Mouse (Mus musculus) heart, embryonic 15.5 days (tissue): ENCODE results near the gene Pfn1. TPM values are rescaled to one million over a fixed set of nuclear protein-coding genes. Genes with fewer than 3 reads are reported as not detected.
A peak's percentile ranks its signal among the peaks of the same experiment; 100 is the strongest.

Experiments
- ATAC-seq: fragments of 200-750 bp; cut with Nextera tagmentation; replicated peaks from 2 replicates; pipeline ENCODE4 v1.8.0; 2017; ENCODE audit warnings: low read depth, moderate TSS enrichment; ENCODE audit not compliant: insufficient number of reproducible peaks, insufficient read depth, low FRiP score
- H3K27ac ChIP-seq: fragments of 300-500 bp; sonication (generic); 2 replicates; pipeline ENCODE4 v1.5.1; 2015; ENCODE audit warnings: mild to moderate bottlenecking, inconsistent platforms
- H3K27me3 ChIP-seq: fragments of 300-500 bp; sonication (generic); 2 replicates; pipeline ENCODE4 v1.6.1; 2015; ENCODE audit warnings: inconsistent platforms
- H3K36me3 ChIP-seq: fragments of 300-500 bp; sonication (generic); 2 replicates; pipeline ENCODE4 v1.6.1; 2015; ENCODE audit warnings: mild to moderate bottlenecking, inconsistent platforms
- H3K4me1 ChIP-seq: fragments of 300-500 bp; sonication (generic); replicated peaks from 2 replicates; pipeline ENCODE4 v1.6.1; 2015; ENCODE audit warnings: inconsistent platforms
- H3K4me2 ChIP-seq: fragments of 300-500 bp; sonication (generic); 2 replicates; pipeline ENCODE4 v1.6.1; 2015; ENCODE audit warnings: inconsistent platforms, mild to moderate bottlenecking, moderate library complexity
- H3K4me3 ChIP-seq: fragments of 300-500 bp; sonication (generic); 2 replicates; pipeline ENCODE4 v1.5.1; 2015; ENCODE audit warnings: mild to moderate bottlenecking, inconsistent platforms
- H3K9ac ChIP-seq: fragments of 300-500 bp; sonication (generic); 2 replicates; pipeline ENCODE4 v1.6.1; 2015; ENCODE audit warnings: mild to moderate bottlenecking, inconsistent platforms
- H3K9me3 ChIP-seq: fragments of 300-500 bp; sonication (generic); replicated peaks from 2 replicates; pipeline ENCODE4 v1.6.1; 2016; ENCODE audit warnings: inconsistent platforms
- WGBS: fragments of 180-500 bp; shearing (Covaris S2); methylation state at CpG from one replicate; pipeline ENCODE4 v1.1.7; 2015; ENCODE audit warnings: mixed read lengths; 5-methylcytosine and 5-hydroxymethylcytosine counted together
- polyA plus RNA-seq: library from polyadenylated mRNA; unstranded; fragments of >200 nt; fragmentation: Nextera tagmentation; extraction: Ambion mirVana; gene quantifications from 2 replicates; pipeline ENCODE4 v1.2.1, GENCODE M21; 2015

Pfn1 gene
- polyA plus RNA-seq, 1 experiment from 2014 or later: 1,318 TPM

GRCm38 (mm10) chr11:70652884-70653344 is 1.5 kb downstream of the Pfn1 start:
- Histone ChIP-seq H3K9ac (peak overlapping the region; percentile 100), H3K9me3 (no peaks in the 10 kb centered on the region), H3K36me3 (peaks cover 37% of the 10 kb centered on the region), H3K4me3 (peak overlapping the region; percentile 98), H3K27ac (peak overlapping the region; percentile 99), H3K27me3 (no peaks in the 10 kb centered on the region), H3K4me2 (peak overlapping the region; percentile 93), H3K4me1 (peaks cover 74% of the 10 kb centered on the region)
- 34% methylated on average over 6 of the region's 6 CpGs for WGBS
- no peak for ATAC-seq

GRCm38 (mm10) chr11:70652029-70652883 is 2.2 kb downstream of the Pfn1 start:
- Histone ChIP-seq H3K4me3 (peak overlapping the region; percentile 98), H3K9me3 (no peaks in the 10 kb centered on the region), H3K36me3 (peaks cover 37% of the 10 kb centered on the region), H3K27me3 (no peaks in the 10 kb centered on the region), H3K9ac (peak overlapping the region; percentile 100), H3K4me2 (peak overlapping the region; percentile 93), H3K27ac (peak overlapping the region; percentile 99), H3K4me1 (peaks cover 72% of the 10 kb centered on the region)
- ATAC-seq: no peak
- WGBS: 47% methylated on average over 12 of the region's 12 CpGs

- ATAC-seq: no peak
- peaks cover 37% of the 10 kb centered on the region for H3K36me3 ChIP-seq
- WGBS: 43% methylated on average over 2 of the region's 2 CpGs
- peak overlapping the region; percentile 28; the same call in 1 of the 2 replicates for H3K27ac ChIP-seq
- H3K4me1 ChIP-seq: peaks cover 63% of the 10 kb centered on the region
- H3K27me3 ChIP-seq: no peaks in the 10 kb centered on the region
- peak overlapping the region; percentile 93 for H3K4me2 ChIP-seq
- H3K4me3 ChIP-seq: 0 out of 2 replicates have a peak overlapping the region, but pooled peaks have one; percentile 6
- no peaks in the 10 kb centered on the region for H3K9me3 ChIP-seq
- no peak overlapping the region for H3K9ac ChIP-seq
These were observed 3.1 kb downstream of the Pfn1 start for GRCm38 (mm10) chr11:70651391-70651790.

- peak overlapping the region; percentile 7; the same call in 1 of the 2 replicates for H3K4me2 ChIP-seq
- H3K27me3 ChIP-seq: no peaks in the 10 kb centered on the region
- H3K9ac ChIP-seq: no peak overlapping the region
- no peak for ATAC-seq
- H3K9me3 ChIP-seq: no peaks in the 10 kb centered on the region
- peaks cover 62% of the 10 kb centered on the region for H3K4me1 ChIP-seq
- H3K4me3 ChIP-seq: no peak overlapping the region
- peaks cover 37% of the 10 kb centered on the region for H3K36me3 ChIP-seq
- WGBS: 64% methylated on average over 12 of the region's 12 CpGs
- H3K27ac ChIP-seq: peak overlapping the region; percentile 28
These were observed 3.9 kb downstream of the Pfn1 start for GRCm38 (mm10) chr11:70650322-70651175.

GRCm38 (mm10) chr11:70649185-70649734 is 5.2 kb downstream of the Pfn1 start:
- H3K4me3 ChIP-seq: no peak overlapping the region
- H3K4me1 ChIP-seq: peaks cover 66% of the 10 kb centered on the region
- 0 out of 2 replicates have a peak overlapping the region, but pooled peaks have one; percentile 5 for H3K27ac ChIP-seq
- H3K9ac ChIP-seq: 0 out of 2 replicates have a peak overlapping the region, but pooled peaks have one; percentile 4
- no peaks in the 10 kb centered on the region for H3K9me3 ChIP-seq
- WGBS: 76% methylated on average over 8 of the region's 8 CpGs
- no peak for ATAC-seq
- no peaks in the 10 kb centered on the region for H3K27me3 ChIP-seq
- H3K4me2 ChIP-seq: peak overlapping the region; percentile 2; the same call in 1 of the 2 replicates
- H3K36me3 ChIP-seq: peaks cover 47% of the 10 kb centered on the region

- Histone ChIP-seq H3K27me3 (no peaks in the 10 kb centered on the region), H3K9ac (peak overlapping the region; percentile 79), H3K9me3 (no peaks in the 10 kb centered on the region), H3K4me2 (peak overlapping the region; percentile 85), H3K27ac (0 out of 2 replicates have a peak overlapping the region, but pooled peaks have one; percentile 95), H3K4me3 (peak overlapping the region; percentile 72), H3K36me3 (peaks cover 50% of the 10 kb centered on the region), H3K4me1 (peaks cover 66% of the 10 kb centered on the region)
- no peak for ATAC-seq
- 69% methylated on average over 4 of the region's 4 CpGs for WGBS
These were observed 5.9 kb downstream of the Pfn1 start for GRCm38 (mm10) chr11:70648512-70648911.

- Histone ChIP-seq H3K4me2 (peak overlapping the region; percentile 85), H3K27ac (peak overlapping the region; percentile 95), H3K4me3 (peak overlapping the region; percentile 72), H3K27me3 (no peaks in the 10 kb centered on the region), H3K36me3 (peaks cover 49% of the 10 kb centered on the region), H3K4me1 (peaks cover 62% of the 10 kb centered on the region), H3K9me3 (no peaks in the 10 kb centered on the region), H3K9ac (peak overlapping the region; percentile 79)
- no peak for ATAC-seq
- WGBS: 3% methylated on average over 28 of the region's 28 CpGs
These were observed 6.6 kb downstream of the Pfn1 start for GRCm38 (mm10) chr11:70647716-70648420.

GRCm38 (mm10) chr11:70646691-70647650 is 7.5 kb downstream of the Pfn1 start, which contains the start of the genes Rnf167 and Slc25a11:
Gene Rnf167 (plus strand): TSS chr11:70647235.
Gene Slc25a11 (minus strand): TSS chr11:70647479.
- H3K4me1 ChIP-seq: peaks cover 53% of the 10 kb centered on the region
- ATAC-seq: peak; percentile 90
- H3K9ac ChIP-seq: peak within 1 kb of the TSS; percentile 83
- peak within 1 kb of the TSS; percentile 72 for H3K4me3 ChIP-seq
- no peaks in the 10 kb centered on the region for H3K9me3 ChIP-seq
- peaks cover 40% of the 10 kb centered on the region for H3K36me3 ChIP-seq
- WGBS: under 1% methylated on average over 63 of the region's 63 CpGs
- H3K27me3 ChIP-seq: no peaks in the 10 kb centered on the region
- peak within 1 kb of the TSS; percentile 85 for H3K4me2 ChIP-seq
- H3K27ac ChIP-seq: peak within 1 kb of the TSS; percentile 95

GRCm38 (mm10) chr11:70646259-70646555 is 8.2 kb downstream of the Pfn1 start:
- Histone ChIP-seq H3K4me3 (peak overlapping the region; percentile 72), H3K4me2 (peak overlapping the region; percentile 73), H3K4me1 (peaks cover 46% of the 10 kb centered on the region), H3K9ac (peak overlapping the region; percentile 83), H3K9me3 (no peaks in the 10 kb centered on the region), H3K27me3 (no peaks in the 10 kb centered on the region), H3K27ac (peak overlapping the region; percentile 95), H3K36me3 (peaks cover 32% of the 10 kb centered on the region)
- 15% methylated on average over 3 of the region's 3 CpGs for WGBS
- no peak for ATAC-seq
